46 mouse cellular contexts compared by ENCODE assay signal in genomic region chr1:144626421-144626820, GRCm38 (mm10). TPM values are rescaled to one million over a fixed set of nuclear protein-coding genes. Genes with fewer than 3 reads are reported as not detected.
"Had no signal": no experiment of that assay in that cellular context is flagged by ENCODE, and none has a peak within 500 bp of the region (broad histone marks: within the 10 kb centered on the region; RNA-seq: fewer than 3 reads in every experiment).

No protein-coding gene starts in this region.

- H3K27me3 ChIP-seq: limb, embryonic 12.5 days; limb, embryonic 13.5 days; limb, embryonic 15.5 days; liver, embryonic 12.5 days; liver, embryonic 13.5 days; liver, embryonic 15.5 days; lung, embryonic 15.5 days; megakaryocyte, embryonic 14.5 days; midbrain, embryonic 12.5 days; midbrain, embryonic 13.5 days; midbrain, embryonic 15.5 days; neural tube, embryonic 12.5 days had no signal

- H3K9me3 ChIP-seq: limb, embryonic 10.5 days; limb, embryonic 12.5 days; limb, embryonic 13.5 days; limb, embryonic 15.5 days; liver, embryonic 12.5 days; liver, embryonic 13.5 days; liver, embryonic 15.5 days; lung, embryonic 15.5 days; megakaryocyte, embryonic 14.5 days; midbrain, embryonic 10.5 days; midbrain, embryonic 12.5 days; midbrain, embryonic 13.5 days; midbrain, embryonic 15.5 days; neural tube, embryonic 12.5 days had no signal

- H3K4me2 ChIP-seq: limb, embryonic 12.5 days; limb, embryonic 13.5 days; limb, embryonic 15.5 days; liver, embryonic 11.5 days; liver, embryonic 12.5 days; liver, embryonic 13.5 days; liver, embryonic 15.5 days; lung, embryonic 14.5 days; lung, embryonic 15.5 days; midbrain, embryonic 11.5 days; midbrain, embryonic 12.5 days; midbrain, embryonic 13.5 days; midbrain, embryonic 15.5 days; neural tube, embryonic 12.5 days had no signal

- H3K36me3 ChIP-seq: limb, embryonic 10.5 days; limb, embryonic 12.5 days; limb, embryonic 13.5 days; limb, embryonic 15.5 days; liver, embryonic 12.5 days; liver, embryonic 13.5 days; liver, embryonic 15.5 days; lung, embryonic 15.5 days; midbrain, embryonic 10.5 days; midbrain, embryonic 12.5 days; midbrain, embryonic 13.5 days; midbrain, embryonic 15.5 days; neural tube, embryonic 12.5 days had no signal

- DNase-seq: left cerebral cortex, postnatal 4 days; liver; liver, embryonic 13.5 days; liver, postnatal 0 days; lung, adult 18-20 months; lung, adult 2 months; lung, embryonic 14.5 days; lung, postnatal 14 days; lung, postnatal 36 days; lung, postnatal 4 days; midbrain, embryonic 14.5 days had no signal

- H3K9ac ChIP-seq: limb, embryonic 12.5 days; limb, embryonic 13.5 days; limb, embryonic 15.5 days; liver, embryonic 12.5 days; liver, embryonic 13.5 days; liver, embryonic 14.5 days; liver, embryonic 15.5 days; liver, postnatal 0 days; lung, embryonic 14.5 days; lung, embryonic 15.5 days; midbrain, embryonic 12.5 days; midbrain, embryonic 13.5 days; midbrain, embryonic 15.5 days; neural tube, embryonic 12.5 days had no signal

- H3K27ac ChIP-seq: limb, embryonic 10.5 days; limb, embryonic 12.5 days; limb, embryonic 13.5 days; limb, embryonic 15.5 days; liver, embryonic 12.5 days; liver, embryonic 13.5 days; liver, embryonic 14.5 days; liver, embryonic 15.5 days; lung, embryonic 15.5 days; macrophage; midbrain, embryonic 10.5 days; midbrain, embryonic 12.5 days; midbrain, embryonic 13.5 days; midbrain, embryonic 15.5 days; neural tube, embryonic 12.5 days had no signal

- H3K4me1 ChIP-seq: limb, embryonic 10.5 days; limb, embryonic 12.5 days; limb, embryonic 13.5 days; limb, embryonic 15.5 days; liver, embryonic 12.5 days; liver, embryonic 13.5 days; liver, embryonic 15.5 days; lung, embryonic 15.5 days; megakaryocyte, embryonic 14.5 days; midbrain, embryonic 10.5 days; midbrain, embryonic 12.5 days; midbrain, embryonic 13.5 days; midbrain, embryonic 15.5 days; neural tube, embryonic 12.5 days had no signal

- H3K4me3 ChIP-seq: limb, embryonic 10.5 days; limb, embryonic 12.5 days; limb, embryonic 13.5 days; limb, embryonic 15.5 days; liver, embryonic 12.5 days; liver, embryonic 13.5 days; liver, embryonic 15.5 days; lung, embryonic 15.5 days; megakaryocyte, embryonic 14.5 days; midbrain, embryonic 10.5 days; midbrain, embryonic 12.5 days; midbrain, embryonic 13.5 days; midbrain, embryonic 15.5 days; myocyte; neural tube, embryonic 12.5 days had no signal

- ATAC-seq: liver, embryonic 12.5 days; liver, postnatal 0 days; lung, postnatal 0 days; midbrain, embryonic 13.5 days; midbrain, embryonic 15.5 days; midbrain, embryonic 16.5 days had no signal

RNA-seq across cellular contexts. Expression of gene Rgs21, which starts 59.0 kb away (rescaled TPM):
- total RNA-seq: left cerebral cortex, postnatal 10 days; left cerebral cortex, postnatal 14 days; left cerebral cortex, postnatal 25 days; left cerebral cortex, postnatal 36 days; left cerebral cortex, postnatal 4 days; liver, adult 2 months; megakaryocyte progenitor cell, adult 5-6 weeks; megakaryocyte, adult 5-6 weeks; megakaryocyte-erythroid progenitor cell, adult 5-6 weeks; midbrain, postnatal 0 days; monocyte, adult 5-6 weeks had no signal
- polyA plus RNA-seq: limb, embryonic 10.5 days; limb, embryonic 11.5 days; limb, embryonic 12.5 days; limb, embryonic 13.5 days; limb, embryonic 14.5 days; limb, embryonic 15.5 days; liver, adult 2 months; liver, embryonic 11.5 days; liver, embryonic 12.5 days; liver, embryonic 13.5 days; liver, embryonic 14.5 days; liver, embryonic 15.5 days; liver, embryonic 16.5 days; liver, postnatal 0 days; lung, adult 2 months; lung, embryonic 14.5 days; lung, embryonic 15.5 days; lung, embryonic 16.5 days; lung, postnatal 0 days; macrophage; midbrain, embryonic 10.5 days; midbrain, embryonic 11.5 days; midbrain, embryonic 12.5 days; midbrain, embryonic 13.5 days; midbrain, embryonic 14.5 days; midbrain, embryonic 15.5 days; midbrain, embryonic 16.5 days; midbrain, postnatal 0 days; myocyte; neural tube, embryonic 11.5 days; neural tube, embryonic 12.5 days had no signal
